Mouse (Mus musculus): ENCODE measurements around the gene Cmtm5.

GRCm38 (mm10) chr14:54897445-54897844 is 38.6 kb upstream of the Cmtm5 start:
- TF ChIP-seq CTCF (IDR thresholded peaks at IDR 0.05; ENCODE audit: low read depth, low read length) (no peak), POLR2A (IDR thresholded peaks at IDR 0.05; ENCODE audit: extremely low read depth, insufficient read depth, low read length) (no peak)
